Mouse (Mus musculus) CD4-positive helper T cell, adult 2 months (primary cell): Measurements from ENCODE around the gene Prr11.

ENCODE experiments used
- DNase-seq: peaks from one replicate; pipeline ENCODE4 v3.0.0-alpha.2; 2012; ENCODE audit warnings: low read depth, missing footprints, low spot score

Prr11 gene

GRCm38 (mm10) chr11:87108409-87108754 is at the start of gene Prr11:
Prr11 (minus strand) TSS chr11:87108708.
- no peak for DNase-seq

GRCm38 (mm10) chr11:87158012-87158411 is 49.5 kb upstream of the Prr11 start:
- DNase-seq: no peak

GRCm38 (mm10) chr11:87136233-87136632 is 27.7 kb upstream of the Prr11 start:
- no peak for DNase-seq

GRCm38 (mm10) chr11:87126824-87127816 is 18.6 kb upstream of the Prr11 start, which contains the start of gene Trim37:
Trim37 (plus strand) TSS chr11:87127077.
- peak; percentile 95 for DNase-seq

GRCm38 (mm10) chr11:87126281-87126823 is 17.8 kb upstream of the Prr11 start:
- no peak for DNase-seq

GRCm38 (mm10) chr11:87125562-87125961 is 17.1 kb upstream of the Prr11 start:
- DNase-seq: no peak

- no peak for DNase-seq
Observed at GRCm38 (mm10) chr11:87121864-87122263, 13.4 kb upstream of the Prr11 start.

- DNase-seq: no peak
Observed at GRCm38 (mm10) chr11:87110172-87110909, 1.8 kb upstream of the Prr11 start.

GRCm38 (mm10) chr11:87109519-87110171 is 1.1 kb upstream of the Prr11 start:
- DNase-seq: no peak

- DNase-seq: peak; percentile 100
Observed at GRCm38 (mm10) chr11:87108755-87109518, 429 bp upstream of the Prr11 start, which contains the start of gene Ska2. Ska2 (plus strand) TSS chr11:87109234.

GRCm38 (mm10) chr11:87087142-87087541 is 21.4 kb downstream of the Prr11 start:
- DNase-seq: no peak

GRCm38 (mm10) chr11:87086290-87086984 is 22.1 kb downstream of the Prr11 start, which contains the start of gene Smg8:
Smg8 (minus strand) TSS chr11:87086774.
- peak; percentile 87 for DNase-seq

GRCm38 (mm10) chr11:87085461-87085860 is 23.0 kb downstream of the Prr11 start:
- DNase-seq: no peak

GRCm38 (mm10) chr11:87083712-87084111 is 24.8 kb downstream of the Prr11 start:
- DNase-seq: no peak

GRCm38 (mm10) chr11:87073866-87074440 is 34.6 kb downstream of the Prr11 start, which contains the start of gene Gdpd1:
Gdpd1 (minus strand) TSS chr11:87074062.
- peak; percentile 84 for DNase-seq

- DNase-seq: peak; percentile 38
Observed at GRCm38 (mm10) chr11:87073343-87073865, 35.1 kb downstream of the Prr11 start.

- DNase-seq: no peak
Observed at GRCm38 (mm10) chr11:87062087-87062486, 46.4 kb downstream of the Prr11 start.

- DNase-seq: no peak
Observed at GRCm38 (mm10) chr11:87060410-87060809, 48.1 kb downstream of the Prr11 start.

- no peak for DNase-seq
Observed at GRCm38 (mm10) chr11:87056286-87056685, 52.2 kb downstream of the Prr11 start.
